Mouse (Mus musculus): ENCODE measurements around the gene Gpa33. TPM values are rescaled to one million over a fixed set of nuclear protein-coding genes. Genes with fewer than 3 reads are reported as not detected.

Gpa33 gene
- polyA plus RNA-seq, 1 experiment from 2014 or later = not detected

DNA sequence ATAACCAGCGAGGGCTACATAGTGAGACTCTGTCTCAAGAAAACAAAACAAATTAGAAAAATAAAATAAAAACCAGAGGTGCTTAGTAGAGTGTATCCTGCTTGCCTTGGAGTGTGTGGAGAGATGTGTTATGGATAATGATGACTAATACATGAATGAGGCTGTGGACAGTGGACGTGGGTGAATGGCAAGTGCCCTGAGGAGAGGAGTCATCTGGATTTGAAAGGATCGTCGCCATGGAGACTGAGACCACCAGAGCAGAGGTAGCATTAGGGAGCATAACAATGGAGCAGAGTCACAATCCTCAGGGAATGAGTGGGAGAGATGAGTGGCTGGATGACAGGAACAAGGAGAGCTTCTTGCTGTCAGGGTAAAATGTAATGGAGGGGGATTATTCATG, 59.8 kb downstream of the Gpa33 start:
- H3K27ac ChIP-seq (ENCODE audit: low read depth, low read length) = no peak overlapping the region
- no peaks in the 10 kb centered on the region for H3K27me3 ChIP-seq (replicated peaks; ENCODE audit: control insufficient read depth, insufficient read depth, low read length)
- H3K9ac ChIP-seq (ENCODE audit: low read depth, low read length) = no peak overlapping the region
- no peaks in the 10 kb centered on the region for H3K9me3 ChIP-seq (ENCODE audit: control insufficient read depth, low read length)
- 60% methylated on average over 4 of the region's 4 CpGs for WGBS
- no peaks in the 10 kb centered on the region for H3K36me3 ChIP-seq (ENCODE audit: control insufficient read depth, insufficient read depth, low read length)
- H3K4me3 ChIP-seq (ENCODE audit: low read length) = no peak overlapping the region
- ATAC-seq = no peak
- no peak overlapping the region for H3K4me2 ChIP-seq (ENCODE audit: low read length)
- H3K4me1 ChIP-seq (ENCODE audit: control insufficient read depth, insufficient read depth, low read depth, low read length) = no peaks in the 10 kb centered on the region

DNA sequence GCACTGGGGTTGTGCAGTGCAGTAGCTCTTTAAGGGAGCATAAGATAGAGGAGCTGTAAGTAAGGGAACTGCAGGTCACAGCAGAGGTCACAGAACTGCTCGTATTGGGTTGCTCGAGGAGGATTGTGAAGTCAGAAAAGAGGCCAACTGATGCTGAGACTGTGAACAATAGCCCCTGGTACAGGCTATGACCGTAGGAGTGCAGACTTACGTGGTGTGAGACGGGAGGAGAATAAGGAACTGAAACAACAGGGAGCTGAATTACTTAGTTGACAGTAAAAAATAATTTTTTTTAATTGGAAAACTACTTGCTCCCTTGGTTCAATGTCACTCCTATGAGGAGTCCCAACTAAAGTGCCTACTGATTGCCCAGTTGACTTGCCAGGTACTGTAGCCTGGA, 74.1 kb downstream of the Gpa33 start:
- no peak for ATAC-seq
- no peak overlapping the region for H3K9ac ChIP-seq (ENCODE audit: low read depth, low read length)

DNA sequence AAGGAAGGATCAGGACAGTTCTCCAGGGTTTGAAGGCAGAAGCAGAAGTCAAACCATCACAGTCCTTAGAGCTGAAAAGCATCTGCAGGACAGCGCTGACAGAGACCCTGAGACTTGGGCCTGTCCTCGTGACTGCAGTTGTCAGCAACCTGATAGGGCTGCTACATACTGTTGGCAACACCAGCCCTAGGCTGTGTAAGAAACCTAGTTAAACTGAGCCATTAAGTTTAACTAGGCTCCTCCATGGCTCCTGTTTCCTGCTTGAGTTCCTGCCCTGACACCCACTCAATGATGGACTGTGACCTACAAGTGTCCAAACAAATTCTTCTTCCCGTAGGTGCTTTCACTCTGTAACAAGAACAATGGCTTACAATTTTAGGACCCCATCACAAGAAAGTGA, 75.1 kb downstream of the Gpa33 start:
- H3K4me3 ChIP-seq (ENCODE audit: low read length) = no peak overlapping the region
- WGBS = 85% methylated on average over 3 of the region's 3 CpGs
- ATAC-seq = no peak

More for the DNA sequence above, 74.1 kb downstream of the Gpa33 start:
- H3K36me3 ChIP-seq (ENCODE audit: control insufficient read depth, insufficient read depth, low read length) = no peaks in the 10 kb centered on the region
- H3K27ac ChIP-seq (ENCODE audit: low read depth, low read length) = no peak overlapping the region
- no peaks in the 10 kb centered on the region for H3K9me3 ChIP-seq (ENCODE audit: control insufficient read depth, low read length)
- H3K4me2 ChIP-seq (ENCODE audit: low read length) = no peak overlapping the region
- no peak overlapping the region for H3K4me3 ChIP-seq (ENCODE audit: low read length)
- H3K4me1 ChIP-seq (ENCODE audit: control insufficient read depth, insufficient read depth, low read depth, low read length) = no peaks in the 10 kb centered on the region
- H3K27me3 ChIP-seq (replicated peaks; ENCODE audit: control insufficient read depth, insufficient read depth, low read length) = no peaks in the 10 kb centered on the region
- 27% methylated on average over 5 of the region's 5 CpGs for WGBS

DNA sequence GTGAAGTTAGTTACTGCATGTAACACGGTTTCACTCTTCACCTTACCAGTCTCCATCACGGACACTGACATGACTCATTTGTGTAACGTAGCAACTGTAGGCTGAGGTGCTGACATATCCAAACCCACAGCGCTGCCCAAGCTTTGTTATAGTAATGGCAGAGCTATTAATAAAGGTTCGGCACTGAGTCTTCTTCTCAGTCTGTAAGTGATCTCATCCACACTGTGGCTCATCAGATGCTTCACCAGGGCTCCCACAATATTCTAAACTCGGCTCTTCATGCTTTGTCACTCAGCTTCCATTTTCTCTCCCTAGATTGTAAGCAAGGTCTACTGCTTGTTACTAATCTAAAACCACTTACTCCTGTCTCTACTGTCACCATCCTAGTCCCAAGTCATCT, 79.3 kb downstream of the Gpa33 start:
- H3K4me2 ChIP-seq (ENCODE audit: low read length) = no peak overlapping the region
- no peaks in the 10 kb centered on the region for H3K36me3 ChIP-seq (ENCODE audit: control insufficient read depth, insufficient read depth, low read length)
- H3K27ac ChIP-seq (ENCODE audit: low read depth, low read length) = no peak overlapping the region
- H3K4me3 ChIP-seq (ENCODE audit: low read length) = no peak overlapping the region
- no peak overlapping the region for H3K9ac ChIP-seq (ENCODE audit: low read depth, low read length)
- no peak for ATAC-seq
- H3K4me1 ChIP-seq (ENCODE audit: control insufficient read depth, insufficient read depth, low read depth, low read length) = no peaks in the 10 kb centered on the region
- H3K9me3 ChIP-seq (ENCODE audit: control insufficient read depth, low read length) = no peaks in the 10 kb centered on the region
- WGBS = 85% methylated on average over 6 of the region's 6 CpGs
- H3K27me3 ChIP-seq (replicated peaks; ENCODE audit: control insufficient read depth, insufficient read depth, low read length) = no peaks in the 10 kb centered on the region

More for the DNA sequence above, 75.1 kb downstream of the Gpa33 start:
- Histone ChIP-seq H3K27ac (ENCODE audit: low read depth, low read length) (no peak overlapping the region), H3K27me3 (replicated peaks; ENCODE audit: control insufficient read depth, insufficient read depth, low read length) (no peaks in the 10 kb centered on the region), H3K9me3 (ENCODE audit: control insufficient read depth, low read length) (no peaks in the 10 kb centered on the region), H3K9ac (ENCODE audit: low read depth, low read length) (no peak overlapping the region), H3K4me2 (ENCODE audit: low read length) (no peak overlapping the region), H3K36me3 (ENCODE audit: control insufficient read depth, insufficient read depth, low read length) (no peaks in the 10 kb centered on the region), H3K4me1 (ENCODE audit: control insufficient read depth, insufficient read depth, low read depth, low read length) (no peaks in the 10 kb centered on the region)

DNA sequence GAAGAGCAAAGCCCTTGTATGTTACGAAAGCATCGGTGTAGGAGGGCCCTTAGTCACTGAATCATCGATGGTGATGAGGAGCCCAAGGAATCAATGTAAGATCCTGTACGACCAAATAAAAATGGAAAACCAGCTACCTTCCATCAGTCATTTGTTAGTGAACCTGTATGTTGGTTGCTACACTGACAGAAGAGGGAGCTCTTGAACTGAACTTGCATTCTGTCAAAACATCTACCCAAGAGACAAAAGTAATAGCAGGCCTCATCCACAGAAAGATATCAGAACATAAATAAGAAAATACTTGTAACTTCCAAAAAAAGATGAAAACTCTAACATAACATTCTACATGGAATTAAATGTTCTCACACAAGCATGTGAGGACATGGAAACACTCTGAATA, 84.1 kb downstream of the Gpa33 start:
- H3K36me3 ChIP-seq (ENCODE audit: control insufficient read depth, insufficient read depth, low read length) = no peaks in the 10 kb centered on the region
- no peaks in the 10 kb centered on the region for H3K9me3 ChIP-seq (ENCODE audit: control insufficient read depth, low read length)
- ATAC-seq = no peak
- H3K4me2 ChIP-seq (ENCODE audit: low read length) = no peak overlapping the region
- H3K27ac ChIP-seq (ENCODE audit: low read depth, low read length) = no peak overlapping the region
- WGBS = 80% methylated on average over 4 of the region's 4 CpGs
- no peaks in the 10 kb centered on the region for H3K27me3 ChIP-seq (replicated peaks; ENCODE audit: control insufficient read depth, insufficient read depth, low read length)
- no peaks in the 10 kb centered on the region for H3K4me1 ChIP-seq (ENCODE audit: control insufficient read depth, insufficient read depth, low read depth, low read length)
- H3K4me3 ChIP-seq (ENCODE audit: low read length) = no peak overlapping the region
- no peak overlapping the region for H3K9ac ChIP-seq (ENCODE audit: low read depth, low read length)

Other genes starting within 250 kb of the Gpa33 start
- 14.3 and 15.5 TPM in 2 replicates for gene Pou2f1, start 127.6 kb upstream of the Gpa33 start, polyA plus RNA-seq (2015; fragmentation: Nextera tagmentation; extraction: Ambion mirVana)
- gene Dusp27, start 2.3 kb upstream of the Gpa33 start, polyA plus RNA-seq (2015; fragmentation: Nextera tagmentation; extraction: Ambion mirVana) = 1.1 and 1.9 TPM in 2 replicates
- 0.17 and 0.29 TPM in 2 replicates for gene Mael, start 108.5 kb downstream of the Gpa33 start, polyA plus RNA-seq (2015; fragmentation: Nextera tagmentation; extraction: Ambion mirVana)
- 3.3 TPM in 2 replicates for gene Ildr2, start 123.9 kb downstream of the Gpa33 start, polyA plus RNA-seq (2015; fragmentation: Nextera tagmentation; extraction: Ambion mirVana)
- gene Tada1, start 248.9 kb downstream of the Gpa33 start, polyA plus RNA-seq (2015; fragmentation: Nextera tagmentation; extraction: Ambion mirVana) = 73.8 and 77.8 TPM in 2 replicates

Data from hindbrain, embryonic 16.5 days (tissue).